Mouse (Mus musculus) midbrain, embryonic 15.5 days (tissue): Measurements from ENCODE around the gene Soat1. TPM values are rescaled to one million over a fixed set of nuclear protein-coding genes. Genes with fewer than 3 reads are reported as not detected.
"Not testable (repeated sequence)": the region's sequence is repeated elsewhere in the genome, so short reads cannot be mapped to it uniquely, and the experiment has no call there.

Experiments
- ATAC-seq: fragments of 200-750 bp; cut with Nextera tagmentation; replicated peaks from 2 replicates; pipeline ENCODE4 v1.8.0; 2017; ENCODE audit warnings: moderate TSS enrichment
- H3K27ac ChIP-seq: fragments of 300-500 bp; sonication (generic); 2 replicates; pipeline ENCODE4 v1.5.1; 2015; ENCODE audit warnings: mild to moderate bottlenecking, inconsistent platforms
- H3K27me3 ChIP-seq: fragments of 300-500 bp; sonication (generic); replicated peaks from 2 replicates; pipeline ENCODE4 v1.6.1; 2015; ENCODE audit warnings: inconsistent platforms
- H3K36me3 ChIP-seq: fragments of 300-500 bp; sonication (generic); replicated peaks from 2 replicates; pipeline ENCODE4 v1.6.1; 2015; ENCODE audit warnings: inconsistent platforms
- H3K4me1 ChIP-seq: fragments of 300-500 bp; sonication (generic); 2 replicates; pipeline ENCODE4 v1.6.1; 2015; ENCODE audit warnings: inconsistent platforms
- H3K4me2 ChIP-seq: fragments of 300-500 bp; sonication (generic); 2 replicates; pipeline ENCODE4 v1.6.1; 2015; ENCODE audit warnings: inconsistent platforms, mild to moderate bottlenecking, moderate library complexity
- H3K4me3 ChIP-seq: fragments of 300-500 bp; sonication (generic); 2 replicates; pipeline ENCODE4 v1.5.1; 2015; ENCODE audit warnings: mild to moderate bottlenecking, inconsistent platforms
- H3K9ac ChIP-seq: fragments of 300-500 bp; sonication (generic); 2 replicates; pipeline ENCODE4 v1.6.1; 2015; ENCODE audit warnings: mild to moderate bottlenecking, inconsistent platforms
- H3K9me3 ChIP-seq: fragments of 300-500 bp; sonication (generic); 2 replicates; pipeline ENCODE4 v1.6.1; 2016; ENCODE audit warnings: inconsistent platforms
- WGBS: fragments of 180-500 bp; shearing (Covaris S2); methylation state at CpG from one replicate; pipeline ENCODE4 v1.1.7; 2015; ENCODE audit warnings: mixed read lengths; 5-methylcytosine and 5-hydroxymethylcytosine counted together
- polyA plus RNA-seq: library from polyadenylated mRNA; unstranded; fragments of >200 nt; fragmentation: Nextera tagmentation; extraction: Ambion mirVana; gene quantifications from 2 replicates; pipeline ENCODE4 v1.2.1, GENCODE M21; 2015

Soat1 gene
- polyA plus RNA-seq, 1 experiment from 2014 or later = 9.2 TPM

DNA sequence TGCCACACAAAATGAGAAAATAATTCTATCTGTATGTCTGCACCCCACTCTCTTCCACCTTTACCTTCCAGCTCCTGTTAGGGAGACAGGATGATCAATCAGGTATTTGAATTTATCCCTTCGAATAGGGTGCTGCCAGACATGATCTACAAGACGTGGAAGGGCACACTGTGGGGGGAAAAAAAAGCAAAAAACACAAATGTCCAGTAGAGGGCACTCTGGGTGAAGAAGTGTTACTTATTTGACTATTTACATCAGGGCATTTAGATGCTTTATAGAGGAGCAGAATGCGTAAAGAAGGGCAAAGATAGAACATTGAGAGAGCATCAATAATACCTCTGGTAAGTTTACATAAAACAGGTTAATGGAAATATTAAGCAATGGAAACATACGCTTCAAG, 56.0 kb downstream of the Soat1 start:
- 57% methylated on average over 4 of the region's 4 CpGs for WGBS
- Histone ChIP-seq H3K36me3 (no peaks in the 10 kb centered on the region), H3K9ac (no peak overlapping the region), H3K4me3 (no peak overlapping the region), H3K27me3 (no peaks in the 10 kb centered on the region), H3K4me2 (no peak overlapping the region), H3K27ac (no peak overlapping the region), H3K4me1 (peaks cover 8% of the 10 kb centered on the region; the same call in 1 of the 2 replicates), H3K9me3 (no peaks in the 10 kb centered on the region)
- ATAC-seq = no peak

DNA sequence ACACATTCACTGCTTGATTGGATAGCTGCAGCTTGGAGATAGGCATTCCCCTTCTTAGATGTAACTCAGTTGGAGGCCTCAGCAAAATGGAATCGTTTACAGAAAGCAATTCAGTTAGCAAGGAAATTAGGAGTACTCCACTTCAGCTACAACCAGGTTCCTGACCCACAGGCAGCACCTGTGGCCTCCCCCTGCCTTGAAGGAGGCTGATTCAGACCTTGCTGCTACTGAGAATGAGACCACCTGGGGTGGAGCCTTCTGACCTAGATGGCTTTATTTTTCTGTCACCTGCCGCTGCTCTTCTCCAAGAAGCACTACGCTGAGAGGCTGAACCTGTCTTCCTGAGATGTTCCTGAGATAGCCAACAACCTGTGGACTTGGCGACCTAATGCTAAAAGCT, 65.6 kb downstream of the Soat1 start:
- Histone ChIP-seq H3K36me3 (no peaks in the 10 kb centered on the region), H3K27ac (no peak overlapping the region), H3K4me1 (no peaks in the 10 kb centered on the region), H3K4me2 (no peak overlapping the region), H3K9ac (no peak overlapping the region), H3K27me3 (no peaks in the 10 kb centered on the region), H3K4me3 (no peak overlapping the region), H3K9me3 (no peaks in the 10 kb centered on the region)
- ATAC-seq = no peak
- 72% methylated on average over 4 of the region's 4 CpGs for WGBS

DNA sequence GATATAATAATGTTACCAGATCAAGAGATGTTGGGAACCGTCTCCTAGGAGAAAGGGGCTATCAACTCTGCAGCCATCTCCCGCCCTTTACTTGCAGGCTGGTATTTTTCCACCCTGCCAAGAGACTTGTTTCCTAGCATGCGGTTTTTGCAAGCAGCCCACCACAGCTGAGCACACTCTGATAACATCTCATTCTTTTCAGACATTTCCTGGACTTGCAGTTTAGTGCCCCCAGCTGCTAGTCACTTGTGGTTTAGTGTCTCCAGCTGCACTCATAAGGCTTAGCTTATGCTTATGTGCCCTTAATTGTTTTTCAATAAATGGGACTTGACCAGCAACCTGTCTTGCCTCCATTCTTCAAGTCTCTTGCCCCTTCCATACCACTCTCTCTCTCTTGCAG, 66.1 kb downstream of the Soat1 start:
- 72% methylated on average over 3 of the region's 3 CpGs for WGBS

DNA sequence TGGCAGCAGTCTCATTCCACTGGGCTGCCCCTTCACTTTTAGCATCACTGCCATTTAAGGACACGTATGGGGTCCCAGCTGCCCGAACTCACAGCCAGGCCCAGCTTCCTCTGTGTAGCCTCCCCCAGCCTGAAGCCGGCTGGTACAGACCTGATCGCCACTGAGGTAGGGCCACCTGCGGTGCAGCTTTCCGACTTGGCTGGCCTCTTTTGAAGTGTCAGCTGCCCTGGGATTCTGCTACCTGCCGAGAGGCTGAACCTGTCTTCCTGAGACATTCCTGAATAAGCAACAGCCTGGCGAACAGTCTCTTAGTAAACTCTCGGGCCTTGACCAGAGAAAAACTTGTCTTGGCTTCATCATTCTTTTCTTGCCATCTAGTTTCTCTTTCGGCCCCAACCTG, 70.9 kb downstream of the Soat1 start:
- H3K9me3 ChIP-seq = no peaks in the 10 kb centered on the region
- H3K9ac ChIP-seq = no peak overlapping the region
- H3K4me3 ChIP-seq = no peak overlapping the region
- no peaks in the 10 kb centered on the region for H3K27me3 ChIP-seq
- no peaks in the 10 kb centered on the region for H3K36me3 ChIP-seq
- H3K4me1 ChIP-seq = no peaks in the 10 kb centered on the region
- H3K27ac ChIP-seq = no peak overlapping the region
- H3K4me2 ChIP-seq = no peak overlapping the region
- no peak for ATAC-seq
- WGBS = 37% methylated on average over 10 of the region's 10 CpGs

More for the DNA sequence above, 66.1 kb downstream of the Soat1 start:
- ATAC-seq = no peak
- no peaks in the 10 kb centered on the region for H3K4me1 ChIP-seq
- H3K27me3 ChIP-seq = no peaks in the 10 kb centered on the region
- no peak overlapping the region for H3K9ac ChIP-seq
- no peaks in the 10 kb centered on the region for H3K9me3 ChIP-seq
- H3K4me2 ChIP-seq = no peak overlapping the region
- H3K4me3 ChIP-seq = no peak overlapping the region
- no peaks in the 10 kb centered on the region for H3K36me3 ChIP-seq
- H3K27ac ChIP-seq = no peak overlapping the region

DNA sequence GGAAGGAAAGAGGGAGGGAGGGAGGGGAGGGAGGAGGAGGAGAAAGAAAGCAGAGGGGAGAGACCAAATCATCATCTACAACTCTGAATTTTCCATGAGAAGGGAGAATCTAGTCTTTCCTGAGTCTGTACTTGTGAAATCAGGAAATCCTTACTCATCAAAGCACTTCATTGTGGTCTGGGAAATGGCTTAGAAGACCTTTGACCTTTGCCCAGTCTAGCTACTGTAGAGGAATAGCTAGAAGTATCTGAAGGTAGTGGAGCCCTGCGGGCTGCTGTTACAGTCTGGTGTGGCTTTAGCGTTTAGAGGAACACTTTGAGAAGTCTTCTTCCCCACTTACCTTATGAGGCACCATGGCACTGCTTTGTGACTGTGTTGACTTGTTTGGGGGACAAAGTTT, 71.6 kb downstream of the Soat1 start:
- H3K27me3 ChIP-seq = no peaks in the 10 kb centered on the region
- no peak for ATAC-seq
- H3K4me2 ChIP-seq = no peak overlapping the region
- no peak overlapping the region for H3K4me3 ChIP-seq
- no peak overlapping the region for H3K9ac ChIP-seq
- no peaks in the 10 kb centered on the region for H3K36me3 ChIP-seq
- WGBS = 59% methylated on average over 2 of the region's 2 CpGs
- H3K9me3 ChIP-seq = no peaks in the 10 kb centered on the region
- no peak overlapping the region for H3K27ac ChIP-seq
- no peaks in the 10 kb centered on the region for H3K4me1 ChIP-seq

DNA sequence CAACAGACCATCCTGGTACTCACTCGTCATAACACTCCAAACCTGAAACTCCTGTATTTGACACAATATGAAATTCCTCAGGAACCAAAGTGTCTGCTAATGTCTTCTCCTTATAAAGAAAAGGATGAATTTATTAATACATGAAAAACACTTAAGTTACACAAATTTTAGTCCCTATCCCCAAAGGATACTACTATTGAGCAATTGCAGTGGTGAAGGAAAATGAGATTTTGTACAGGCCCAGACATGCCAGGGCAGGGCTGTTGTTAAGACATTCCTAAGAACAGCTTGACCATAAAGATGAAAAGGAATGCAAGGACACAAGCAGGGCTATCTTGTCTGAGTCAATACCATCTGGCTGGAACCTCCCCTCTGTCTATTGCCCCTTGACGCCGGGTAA, 74.0 kb downstream of the Soat1 start:
- H3K36me3 ChIP-seq, H3K4me3 ChIP-seq, H3K4me1 ChIP-seq, H3K27me3 ChIP-seq, H3K4me2 ChIP-seq, H3K27ac ChIP-seq, ATAC-seq, H3K9me3 ChIP-seq, H3K9ac ChIP-seq: not testable (repeated sequence)
- WGBS = 89% methylated on average over 3 of the region's 3 CpGs

DNA sequence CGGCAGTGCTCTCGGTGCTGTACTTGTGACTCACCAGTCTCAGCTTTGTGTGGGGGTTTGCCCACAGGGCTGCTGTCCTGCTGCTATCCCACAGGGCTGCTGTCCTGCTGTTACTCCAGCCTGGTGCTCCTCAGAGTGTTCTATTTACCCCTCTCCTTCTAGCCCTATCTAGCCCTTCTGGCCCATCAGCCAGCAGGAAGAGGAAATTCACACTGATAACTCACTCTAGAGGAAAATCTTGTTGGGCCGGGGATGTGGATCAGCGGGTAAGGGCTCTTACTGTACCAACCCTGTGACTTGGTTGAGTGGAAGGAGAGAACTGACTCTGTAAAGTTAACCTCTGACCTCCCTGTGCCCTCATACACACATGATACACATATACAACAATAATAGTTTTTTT, 81.0 kb downstream of the Soat1 start:
- no peak overlapping the region for H3K4me3 ChIP-seq
- H3K36me3 ChIP-seq = no peaks in the 10 kb centered on the region
- no peaks in the 10 kb centered on the region for H3K4me1 ChIP-seq
- no peak for ATAC-seq
- no peak overlapping the region for H3K9ac ChIP-seq
- WGBS = 86% methylated on average over 4 of the region's 4 CpGs
- H3K27me3 ChIP-seq = no peaks in the 10 kb centered on the region
- no peaks in the 10 kb centered on the region for H3K9me3 ChIP-seq
- H3K27ac ChIP-seq = no peak overlapping the region
- no peak overlapping the region for H3K4me2 ChIP-seq

DNA sequence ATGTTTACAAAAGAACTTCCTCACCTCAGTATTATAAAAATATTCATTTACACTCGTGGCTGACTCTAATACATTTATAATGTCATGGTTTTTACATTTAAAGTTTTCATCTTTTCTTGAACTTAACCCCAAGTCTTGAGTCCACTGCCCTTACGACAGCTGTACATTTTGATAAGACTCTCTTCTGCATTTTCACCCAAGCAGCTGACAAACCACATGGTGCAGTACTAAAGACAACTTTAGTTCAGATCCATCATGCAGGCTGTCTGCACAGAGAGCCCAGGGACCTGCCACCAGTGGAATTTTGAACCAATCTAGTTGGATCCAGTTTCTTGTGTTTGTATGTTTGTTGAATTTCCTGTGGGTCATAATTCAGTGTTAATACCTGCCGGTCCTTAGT, 87.3 kb downstream of the Soat1 start:
- no peak for ATAC-seq
- no peaks in the 10 kb centered on the region for H3K27me3 ChIP-seq
- 71% methylated on average over 3 of the region's 3 CpGs for WGBS

DNA sequence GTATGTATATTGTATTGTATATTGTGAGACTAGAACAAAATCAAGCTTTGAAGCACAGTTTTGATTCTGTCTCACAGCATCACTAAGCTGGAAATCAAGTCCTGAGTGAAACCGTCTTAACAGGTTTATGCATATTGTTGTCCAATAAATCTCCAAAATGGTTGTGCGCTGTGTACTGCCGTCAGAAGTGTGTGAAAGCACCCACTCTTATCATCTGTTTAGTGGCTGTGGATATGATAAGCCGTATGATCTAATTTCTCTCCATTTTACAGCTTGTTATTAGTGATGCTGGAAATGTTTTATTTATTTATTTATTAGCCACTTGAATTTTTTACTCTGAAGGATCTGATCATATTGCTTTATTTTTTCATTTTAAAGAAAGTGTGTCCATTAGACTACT, 87.9 kb downstream of the Soat1 start:
- H3K4me3 ChIP-seq = no peak overlapping the region
- H3K9ac ChIP-seq = no peak overlapping the region
- no peaks in the 10 kb centered on the region for H3K27me3 ChIP-seq
- no peak for ATAC-seq
- H3K36me3 ChIP-seq = no peaks in the 10 kb centered on the region
- H3K9me3 ChIP-seq = no peaks in the 10 kb centered on the region
- H3K4me2 ChIP-seq = no peak overlapping the region
- WGBS = 86% methylated on average over 4 of the region's 4 CpGs
- no peaks in the 10 kb centered on the region for H3K4me1 ChIP-seq
- no peak overlapping the region for H3K27ac ChIP-seq

More for the DNA sequence above, 87.3 kb downstream of the Soat1 start:
- Histone ChIP-seq H3K9ac (no peak overlapping the region), H3K4me2 (no peak overlapping the region), H3K4me1 (no peaks in the 10 kb centered on the region), H3K9me3 (no peaks in the 10 kb centered on the region), H3K36me3 (no peaks in the 10 kb centered on the region), H3K27ac (no peak overlapping the region), H3K4me3 (no peak overlapping the region)

DNA sequence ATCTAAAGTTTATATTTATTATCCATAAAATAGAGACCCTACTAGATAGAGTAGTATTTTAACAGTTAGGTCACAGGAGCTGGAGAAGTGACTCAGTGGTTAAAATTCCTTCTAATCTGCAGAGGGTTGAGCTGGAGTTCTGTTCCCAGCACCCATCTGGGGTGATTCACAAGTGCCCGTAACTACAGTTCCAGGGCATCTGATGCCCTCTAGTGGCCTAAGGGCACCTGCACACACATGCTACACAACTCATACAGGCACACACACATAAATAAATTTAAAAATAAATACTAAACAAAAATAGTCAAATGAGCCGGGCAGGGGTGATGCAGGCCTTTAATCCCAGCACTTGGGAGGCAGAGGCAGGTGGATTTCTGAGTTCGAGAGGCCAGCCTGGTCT, 92.9 kb downstream of the Soat1 start:
- Histone ChIP-seq H3K9me3 (no peaks in the 10 kb centered on the region), H3K36me3 (no peaks in the 10 kb centered on the region), H3K4me3 (no peak overlapping the region), H3K4me1 (no peaks in the 10 kb centered on the region), H3K27ac (no peak overlapping the region), H3K4me2 (no peak overlapping the region), H3K9ac (no peak overlapping the region), H3K27me3 (no peaks in the 10 kb centered on the region)
- ATAC-seq = no peak
- WGBS = 94% methylated on average over 3 of the region's 3 CpGs

Other genes starting within 250 kb of the Soat1 start
- 0.97 and 1.1 TPM in 2 replicates for gene Tdrd5, start 170.7 kb downstream of the Soat1 start, polyA plus RNA-seq
- 0.93 and 0.95 TPM in 2 replicates for gene Nphs2, start 163.6 kb downstream of the Soat1 start, polyA plus RNA-seq
- gene Gm2000, start 108.3 kb downstream of the Soat1 start, polyA plus RNA-seq = 464 and 497 TPM in 2 replicates
- gene Axdnd1, start 53.2 kb downstream of the Soat1 start, polyA plus RNA-seq = 0.11 and 0.12 TPM in 2 replicates
- gene Gm10031, start 49.7 kb upstream of the Soat1 start, polyA plus RNA-seq = 0.38 and 0.45 TPM in 2 replicates
- 6.8 TPM in 2 replicates for gene Abl2, start 84.5 kb upstream of the Soat1 start, polyA plus RNA-seq
- 2.5 and 4.3 TPM in 2 replicates for gene Tor3a, start 200.0 kb upstream of the Soat1 start, polyA plus RNA-seq
- 34.2 and 34.7 TPM in 2 replicates for gene Fam20b, start 244.8 kb upstream of the Soat1 start, polyA plus RNA-seq